Mouse (Mus musculus) heart, embryonic 14.5 days (tissue): ENCODE results near the gene Gzma. TPM values are rescaled to one million over a fixed set of nuclear protein-coding genes. Genes with fewer than 3 reads are reported as not detected.

ENCODE experiments used
- ATAC-seq: fragments of 200-750 bp; cut with Nextera tagmentation; 2 replicates; pipeline ENCODE4 v1.8.0; 2017; ENCODE audit warnings: low read depth, moderate TSS enrichment; ENCODE audit not compliant: insufficient number of reproducible peaks, insufficient read depth, low FRiP score
- H3K27ac ChIP-seq, 2 experiments: fragments of 200-500 bp in 1 of 2; fragments of 300-500 bp in 1 of 2; sonication (generic) in 1 of 2; replicated peaks in 1 of 2; 2 replicates each; pipeline ENCODE4 v1.5.1; 2012 to 2014; ENCODE audit warnings: low read depth in 2 of 2, low read length in 2 of 2, control low read depth in 1 of 2, mild to moderate bottlenecking in 1 of 2, mixed read lengths in 1 of 2; ENCODE audit not compliant: control insufficient read depth in 1 of 2, insufficient read depth in 1 of 2
- H3K27me3 ChIP-seq: fragments of 300-500 bp; sonication (generic); 2 replicates; pipeline ENCODE4 v1.6.1; 2014; ENCODE audit warnings: mild to moderate bottlenecking, low read length, control low read depth; ENCODE audit not compliant: control insufficient read depth, insufficient read depth
- H3K36me3 ChIP-seq: fragments of 300-500 bp; sonication (generic); 2 replicates; pipeline ENCODE4 v1.6.1; 2014; ENCODE audit warnings: mild to moderate bottlenecking, control low read depth, low read length, mixed read lengths; ENCODE audit not compliant: control insufficient read depth, insufficient read depth
- H3K4me1 ChIP-seq, 2 experiments: fragments of 200-500 bp in 1 of 2; fragments of 300-500 bp in 1 of 2; sonication (generic) in 1 of 2; 2 replicates each; pipeline ENCODE4 v1.6.1; 2012 to 2014; ENCODE audit warnings: low read length in 2 of 2, control low read depth in 1 of 2, mixed read lengths in 1 of 2; ENCODE audit not compliant: control insufficient read depth in 2 of 2, insufficient read depth in 2 of 2
- H3K4me2 ChIP-seq: fragments of 300-500 bp; sonication (generic); 2 replicates; pipeline ENCODE4 v1.6.1; 2014; ENCODE audit warnings: mild to moderate bottlenecking, low read length
- H3K4me3 ChIP-seq, 2 experiments: fragments of 200-500 bp in 1 of 2; fragments of 300-500 bp in 1 of 2; sonication (generic) in 1 of 2; 2 replicates each; pipeline ENCODE4 v1.5.1; 2012 to 2014; ENCODE audit warnings: low read length in 2 of 2, mild to moderate bottlenecking in 2 of 2, control low read depth in 1 of 2, low read depth in 1 of 2, moderate library complexity in 1 of 2; ENCODE audit not compliant: control insufficient read depth in 1 of 2, insufficient read depth in 1 of 2
- H3K9ac ChIP-seq: fragments of 300-500 bp; sonication (generic); 2 replicates; pipeline ENCODE4 v1.6.1; 2014; ENCODE audit warnings: mild to moderate bottlenecking, low read length
- H3K9me3 ChIP-seq: fragments of 300-500 bp; sonication (generic); 2 replicates; pipeline ENCODE4 v1.6.1; 2016; ENCODE audit warnings: low read length, control low read depth; ENCODE audit not compliant: control insufficient read depth
- WGBS: fragments of 180-500 bp; shearing (Covaris S2); extraction: QIAGEN DNeasy Blood & Tissue Kit; methylation state at CpG from one replicate; pipeline ENCODE4 v1.1.7; 2014; 5-methylcytosine and 5-hydroxymethylcytosine counted together
- polyA plus RNA-seq: library from polyadenylated mRNA; unstranded; fragments of >200 nt; fragmentation: Nextera tagmentation; extraction: Ambion mirVana; gene quantifications from 2 replicates; pipeline ENCODE4 v1.2.1, GENCODE M21; 2014

Gzma gene
- not detected in 2 replicates for polyA plus RNA-seq

- Histone ChIP-seq H3K4me2 (no peak within 1 kb of the TSS), H3K4me3 (no peak within 1 kb of the TSS), H3K9ac (no peak within 1 kb of the TSS), H3K36me3 (no peaks in the 10 kb centered on the region), H3K27ac (no peak within 1 kb of the TSS), H3K4me1 (no peaks in the 10 kb centered on the region), H3K27me3 (no peaks in the 10 kb centered on the region), H3K9me3 (no peaks in the 10 kb centered on the region)
- 81% methylated on average over 6 of the region's 6 CpGs for WGBS
- no peak for ATAC-seq
These were observed at the start of gene Gzma for GRCm38 (mm10) chr13:113100879-113101278. Gzma (minus strand) TSS chr13:113100981.

DNA sequence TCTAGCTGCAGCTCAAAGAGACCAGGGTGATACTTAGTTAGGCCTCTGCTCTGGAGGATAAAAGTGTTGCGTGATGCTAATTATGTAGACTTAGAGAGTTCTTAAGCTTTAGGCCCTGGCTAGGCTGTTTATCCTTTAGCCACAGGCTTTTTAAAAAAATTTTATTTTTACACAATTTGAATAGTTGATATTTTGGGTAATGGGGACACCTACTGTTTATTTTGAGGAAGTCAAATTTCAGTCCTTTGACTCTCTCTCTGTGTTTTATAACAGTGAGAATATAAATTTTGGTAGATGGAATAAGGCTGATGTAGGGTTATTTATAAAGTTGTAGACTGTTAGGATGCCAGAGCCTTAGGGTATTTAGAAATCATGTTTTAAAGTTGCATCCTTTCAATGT, 38.8 kb upstream of the Gzma start:
- WGBS: 94% methylated on average over 1 of the region's 1 CpGs

GRCm38 (mm10) chr13:113129974-113130373, 29.2 kb upstream of the Gzma start:
- no peak overlapping the region for H3K9ac ChIP-seq
- no peaks in the 10 kb centered on the region for H3K4me1 ChIP-seq
- H3K27me3 ChIP-seq: no peaks in the 10 kb centered on the region
- H3K9me3 ChIP-seq: no peaks in the 10 kb centered on the region
- no peaks in the 10 kb centered on the region for H3K36me3 ChIP-seq
- WGBS: 83% methylated on average over 1 of the region's 1 CpGs
- H3K4me2 ChIP-seq: no peak overlapping the region
- H3K4me3 ChIP-seq: no peak overlapping the region
- no peak for ATAC-seq
- H3K27ac ChIP-seq: no peak overlapping the region

More for the DNA sequence above, 38.8 kb upstream of the Gzma start:
- Histone ChIP-seq H3K36me3 (no peaks in the 10 kb centered on the region), H3K4me1 (no peaks in the 10 kb centered on the region), H3K4me2 (no peak overlapping the region), H3K27me3 (no peaks in the 10 kb centered on the region), H3K27ac (no peak overlapping the region), H3K9ac (no peak overlapping the region), H3K9me3 (no peaks in the 10 kb centered on the region), H3K4me3 (no peak overlapping the region)
- no peak for ATAC-seq

GRCm38 (mm10) chr13:113121326-113121725, 20.5 kb upstream of the Gzma start:
- H3K9ac ChIP-seq: no peak overlapping the region
- H3K27ac ChIP-seq: no peak overlapping the region
- no peaks in the 10 kb centered on the region for H3K27me3 ChIP-seq
- no peaks in the 10 kb centered on the region for H3K4me1 ChIP-seq
- H3K4me3 ChIP-seq: no peak overlapping the region
- H3K9me3 ChIP-seq: no peaks in the 10 kb centered on the region
- ATAC-seq: no peak
- H3K4me2 ChIP-seq: no peak overlapping the region
- 84% methylated on average over 14 of the region's 14 CpGs for WGBS
- H3K36me3 ChIP-seq: no peaks in the 10 kb centered on the region

DNA sequence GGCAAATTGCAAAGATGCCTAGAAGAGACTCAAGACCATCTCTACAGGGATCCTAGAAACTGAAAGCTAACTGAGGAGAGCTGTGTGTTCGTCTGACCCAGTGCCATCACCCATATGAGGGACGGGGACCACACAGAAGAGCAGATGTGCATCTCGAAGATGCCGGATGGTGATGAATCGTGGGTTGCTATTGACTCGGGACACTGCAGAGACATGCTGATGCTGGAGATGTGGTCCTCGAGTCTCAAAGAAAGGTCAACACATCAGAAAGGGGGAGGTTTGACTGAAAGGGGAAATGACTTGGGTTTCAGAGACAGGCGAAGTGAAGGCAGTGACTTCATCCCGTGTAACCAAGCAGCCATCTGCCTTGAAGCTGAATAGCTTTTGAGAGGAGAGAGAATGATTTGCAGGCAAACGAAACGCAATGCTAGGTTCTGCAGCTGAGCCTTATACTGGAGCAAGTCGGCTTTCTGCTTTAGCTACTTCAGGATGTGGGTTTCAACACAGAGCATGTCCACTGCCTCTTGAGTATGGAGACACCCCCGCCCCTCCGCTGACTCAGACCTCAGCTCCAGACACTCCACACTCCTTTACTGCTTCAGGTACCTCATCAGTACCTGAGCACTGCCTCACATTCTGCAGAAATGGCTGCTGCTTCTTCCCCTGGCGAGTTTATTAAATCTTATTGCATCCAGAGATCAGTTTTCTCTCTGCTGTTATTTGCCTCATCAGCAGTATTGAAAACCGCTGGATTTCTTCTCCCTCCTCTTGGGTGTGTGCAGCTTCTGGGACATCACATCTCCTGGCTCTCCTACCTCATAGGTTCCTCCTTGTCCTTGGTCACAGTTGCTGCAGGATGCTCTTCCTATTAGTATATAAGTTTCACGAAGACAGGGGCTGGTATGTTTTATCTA, 19.8 kb upstream of the Gzma start:
- no peak for ATAC-seq
- H3K9me3 ChIP-seq: no peaks in the 10 kb centered on the region
- H3K27me3 ChIP-seq: no peaks in the 10 kb centered on the region
- no peak overlapping the region for H3K4me2 ChIP-seq
- H3K27ac ChIP-seq: no peak overlapping the region
- H3K36me3 ChIP-seq: no peaks in the 10 kb centered on the region
- H3K4me3 ChIP-seq: no peak overlapping the region
- whole genome bisulfite sequencing: 81% methylated on average over 17 of the region's 17 CpGs
- H3K4me1 ChIP-seq: no peaks in the 10 kb centered on the region
- H3K9ac ChIP-seq: no peak overlapping the region

DNA sequence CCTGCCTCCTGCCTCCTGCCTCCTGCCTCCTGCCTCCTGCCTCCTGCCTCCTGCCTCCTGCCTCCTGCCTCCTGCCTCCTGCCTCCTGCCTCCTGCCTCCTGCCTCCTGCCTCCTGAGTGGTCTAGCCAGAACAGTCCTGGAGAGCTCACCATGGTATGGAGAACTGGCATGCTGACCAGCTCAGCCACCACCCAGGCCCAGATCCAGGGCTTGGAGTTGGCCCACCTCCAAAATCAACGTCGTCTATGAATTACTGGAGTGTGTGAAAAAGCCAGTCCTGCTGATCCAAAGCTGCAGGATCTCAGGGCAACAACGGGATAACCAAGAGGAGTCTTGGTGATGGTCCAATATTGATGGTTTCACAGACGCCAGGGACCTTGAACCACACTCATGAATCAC, 18.2 kb upstream of the Gzma start:
- Histone ChIP-seq H3K4me3 (no peak overlapping the region), H3K27me3 (no peaks in the 10 kb centered on the region), H3K4me1 (no peaks in the 10 kb centered on the region), H3K9me3 (no peaks in the 10 kb centered on the region), H3K9ac (no peak overlapping the region), H3K27ac (no peak overlapping the region), H3K36me3 (no peaks in the 10 kb centered on the region), H3K4me2 (no peak overlapping the region)
- WGBS: 56% methylated on average over 4 of the region's 4 CpGs
- ATAC-seq: no peak

DNA sequence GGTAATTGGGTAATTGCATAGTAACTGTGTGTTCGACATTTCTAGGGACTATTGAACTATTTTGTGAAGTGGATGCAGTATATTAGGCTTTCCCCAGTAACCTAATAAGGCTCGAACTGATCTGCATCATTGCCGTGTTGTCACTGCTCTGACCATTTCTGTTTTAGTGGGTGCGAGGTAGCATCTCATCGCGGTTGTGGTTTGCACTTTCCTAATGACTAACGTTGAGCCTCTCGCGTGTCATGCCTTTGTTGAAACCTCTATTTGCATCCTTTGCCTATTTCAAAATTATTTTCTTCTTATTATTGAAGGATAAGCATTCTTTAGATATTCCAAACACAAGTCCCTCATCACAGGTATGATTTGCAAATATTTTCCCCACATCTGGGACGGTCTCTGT, 4.0 kb upstream of the Gzma start:
- ATAC-seq: no peak
- H3K36me3 ChIP-seq: no peaks in the 10 kb centered on the region
- no peaks in the 10 kb centered on the region for H3K27me3 ChIP-seq
- no peak overlapping the region for H3K27ac ChIP-seq
- H3K9ac ChIP-seq: no peak overlapping the region
- no peak overlapping the region for H3K4me2 ChIP-seq
- no peak overlapping the region for H3K4me3 ChIP-seq
- H3K4me1 ChIP-seq: no peaks in the 10 kb centered on the region
- H3K9me3 ChIP-seq: no peaks in the 10 kb centered on the region
- WGBS: 84% methylated on average over 10 of the region's 10 CpGs

GRCm38 (mm10) chr13:113101804-113102203, 1.0 kb upstream of the Gzma start:
- H3K4me2 ChIP-seq: no peak overlapping the region
- no peak overlapping the region for H3K27ac ChIP-seq
- no peaks in the 10 kb centered on the region for H3K9me3 ChIP-seq
- no peaks in the 10 kb centered on the region for H3K4me1 ChIP-seq
- no peak for ATAC-seq
- H3K27me3 ChIP-seq: no peaks in the 10 kb centered on the region
- 60% methylated on average over 10 of the region's 10 CpGs for WGBS
- no peak overlapping the region for H3K4me3 ChIP-seq
- no peaks in the 10 kb centered on the region for H3K36me3 ChIP-seq
- no peak overlapping the region for H3K9ac ChIP-seq
